20 mouse cellular contexts compared by ENCODE assay signal in genomic region chr7:72514851-72515250, GRCm38 (mm10).
DNase-seq lines count a peak whose midpoint lies in the region; ATAC-seq and TF ChIP-seq lines count a peak whose summit lies in the region.
"Had no signal": no experiment of that assay in that cellular context is flagged by ENCODE, and none has a peak within 500 bp of the region (broad histone marks: within the 10 kb centered on the region; RNA-seq: fewer than 3 reads in every experiment).

No protein-coding gene starts in this region.

- H3K27me3 ChIP-seq in limb, embryonic 15.5 days = no peaks in the 10 kb centered on the region
- H3K27me3 ChIP-seq: forebrain, embryonic 13.5 days; hindbrain, embryonic 12.5 days; hindbrain, embryonic 15.5 days had no signal

- DNase-seq in gastrocnemius, adult 2 months = peak; percentile 23
- no peak for DNase-seq in gastrocnemius, postnatal 36 days
- DNase-seq in heart, adult 18-20 months = peak; percentile 20 to 52
- DNase-seq in heart, postnatal 14 days = no peak
- peak; percentile 41 for DNase-seq in adipocyte (ENCODE audit: low spot score)
- DNase-seq: adrenal gland, adult 8-10 months; adrenal gland, postnatal 25 days; cerebellum, adult 11-12 months; cerebellum, adult 8-10 months; kidney, adult 2 months had no signal

- TF ChIP-seq CTCF in gastrocnemius, adult 2 months (IDR thresholded peaks at IDR 0.05) = no peak

- intact Hi-C loops in gastrocnemius, adult 2 months (cut with DNase I) = no loop called here
- intact Hi-C loops in gastrocnemius, postnatal 36 days (cut with DNase I) = loop anchor here (10.0 kb wide), 1 partner anchor 1110 kb away; no protein-coding TSS in a partner anchor
- intact Hi-C loops in heart, postnatal 14 days (cut with DNase I) = no loop called here

- 64% methylated on average over 2 of the region's 2 CpGs for WGBS in limb, embryonic 15.5 days

- 0 out of 2 replicates have a peak, but pooled peaks have one; percentile 48 for ATAC-seq in limb, embryonic 15.5 days (ENCODE audit: insufficient number of reproducible peaks, low FRiP score, low TSS enrichment, low read depth)
- ATAC-seq: CD4-positive, CD25-positive, alpha-beta regulatory T cell, adult 4 months; forebrain, embryonic 13.5 days; forebrain, embryonic 16.5 days; intestine, postnatal 0 days had no signal

- H3K27ac ChIP-seq in gastrocnemius, adult 2 months = no peak overlapping the region
- H3K27ac ChIP-seq in limb, embryonic 15.5 days = peak overlapping the region; percentile 54
- H3K27ac ChIP-seq: forebrain, embryonic 10.5 days; forebrain, embryonic 13.5 days; heart, adult 2 months; hindbrain, embryonic 12.5 days; hindbrain, embryonic 15.5 days had no signal

- H3K4me2 ChIP-seq in limb, embryonic 15.5 days = no peak overlapping the region
- H3K4me2 ChIP-seq: forebrain, embryonic 13.5 days; heart, embryonic 11.5 days; hindbrain, embryonic 12.5 days; hindbrain, embryonic 15.5 days had no signal

- H3K4me3 ChIP-seq in gastrocnemius, adult 2 months = no peak overlapping the region
- H3K4me3 ChIP-seq in limb, embryonic 15.5 days = no peak overlapping the region
- H3K4me3 ChIP-seq: forebrain, embryonic 10.5 days; forebrain, embryonic 13.5 days; heart, adult 2 months; hindbrain, embryonic 12.5 days; hindbrain, embryonic 15.5 days had no signal

- H3K36me3 ChIP-seq in limb, embryonic 15.5 days = no peaks in the 10 kb centered on the region
- H3K36me3 ChIP-seq: forebrain, embryonic 10.5 days; hindbrain, embryonic 12.5 days; hindbrain, embryonic 15.5 days had no signal

- no peaks in the 10 kb centered on the region for H3K9me3 ChIP-seq in limb, embryonic 15.5 days
- H3K9me3 ChIP-seq: forebrain, embryonic 10.5 days; forebrain, embryonic 13.5 days; hindbrain, embryonic 12.5 days; hindbrain, embryonic 15.5 days had no signal

- H3K4me1 ChIP-seq in limb, embryonic 15.5 days = peaks cover 8% of the 10 kb centered on the region; the same call in 1 of the 2 replicates
- H3K4me1 ChIP-seq: hindbrain, embryonic 15.5 days had no signal

- no peak overlapping the region for H3K9ac ChIP-seq in limb, embryonic 15.5 days
- H3K9ac ChIP-seq: forebrain, embryonic 13.5 days; hindbrain, embryonic 12.5 days; hindbrain, embryonic 15.5 days had no signal

Comparison
In these comparisons a context has a peak if more than half of its experiments do, and no peak if none do; other contexts are left out.
1. DNase-seq: peak in gastrocnemius, adult 2 months (single experiment), heart, adult 18-20 months (2 of 2) and adipocyte (single experiment); none in gastrocnemius, postnatal 36 days (0 of 2) and heart, postnatal 14 days (0 of 2).